Mouse (Mus musculus): ENCODE results near the gene Ano1.
A peak's percentile ranks its signal among the peaks of the same experiment; 100 is the strongest.

Ano1 gene

DNA sequence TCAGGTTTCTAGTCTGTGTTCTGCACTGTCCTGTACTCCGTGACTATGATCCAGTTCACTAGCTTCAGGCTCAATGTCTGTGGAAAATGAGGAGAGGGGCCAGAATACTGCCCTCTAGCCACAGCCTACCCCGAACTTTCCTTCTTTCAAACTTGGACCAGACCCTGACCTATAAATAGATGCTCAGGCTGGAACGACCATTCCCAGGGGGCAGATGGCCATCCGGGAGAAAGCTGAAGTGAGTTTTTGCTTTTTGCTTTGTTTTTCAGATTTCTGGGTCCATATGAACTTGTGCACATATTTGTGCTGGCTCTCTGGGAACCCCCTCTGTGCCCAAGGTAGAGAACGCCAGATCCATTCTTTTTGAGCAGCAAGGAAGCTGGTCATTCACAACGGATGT lies 116.9 kb downstream of the Ano1 start:
- DNase-seq, result no peak

GRCm38 (mm10) chr7:144634450-144634849 lies 117.3 kb downstream of the Ano1 start:
- DNase-seq, result peak in 1 of 2 experiments; percentile 4

DNA sequence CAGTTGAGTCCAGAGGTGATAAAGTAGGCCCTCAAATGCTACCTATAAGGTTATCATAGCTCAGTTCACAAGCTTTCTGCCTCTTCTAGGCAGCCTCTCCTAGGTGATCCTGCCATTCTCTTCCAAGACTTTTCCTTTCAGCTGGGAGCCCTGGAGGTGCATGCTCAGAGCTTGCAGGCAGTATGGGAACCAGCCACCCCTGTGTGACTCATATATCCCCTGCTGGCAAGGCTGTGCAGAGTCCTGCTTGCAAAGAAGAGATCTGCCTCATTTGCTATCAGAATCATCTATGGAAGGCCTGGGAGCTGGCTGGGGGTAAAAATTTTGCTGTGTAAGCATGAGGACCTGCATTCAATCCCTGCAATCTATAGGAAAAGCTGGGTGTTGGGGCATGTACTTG lies 119.5 kb downstream of the Ano1 start:
- DNase-seq, result no peak

- no peak for DNase-seq
Observed at GRCm38 (mm10) chr7:144630622-144631021, 121.2 kb downstream of the Ano1 start.

- no peak for DNase-seq
Observed at GRCm38 (mm10) chr7:144628334-144628915, 123.3 kb downstream of the Ano1 start.

GRCm38 (mm10) chr7:144627606-144628333 lies 124.0 kb downstream of the Ano1 start:
- DNase-seq, result no peak

DNA sequence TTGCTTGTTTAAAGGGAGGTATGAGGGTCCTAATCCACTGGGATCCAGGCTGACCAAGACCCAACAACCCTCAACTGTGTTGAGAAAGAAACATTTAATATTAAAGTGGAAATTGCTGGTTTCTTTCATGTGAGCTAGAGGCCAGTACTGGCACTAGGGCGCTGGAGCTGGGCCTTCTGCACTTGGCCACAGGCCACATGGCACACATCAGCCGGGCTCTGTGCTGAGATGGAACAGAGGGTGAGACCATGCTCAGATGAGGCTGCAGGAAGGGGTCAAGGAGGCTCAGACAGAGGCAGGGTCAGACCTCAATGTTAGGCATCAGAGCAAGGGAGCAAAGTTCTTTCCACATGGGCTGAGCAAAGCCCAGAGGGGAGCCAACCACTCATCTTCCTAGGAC lies 125.7 kb downstream of the Ano1 start:
- DNase-seq, result no peak

DNA sequence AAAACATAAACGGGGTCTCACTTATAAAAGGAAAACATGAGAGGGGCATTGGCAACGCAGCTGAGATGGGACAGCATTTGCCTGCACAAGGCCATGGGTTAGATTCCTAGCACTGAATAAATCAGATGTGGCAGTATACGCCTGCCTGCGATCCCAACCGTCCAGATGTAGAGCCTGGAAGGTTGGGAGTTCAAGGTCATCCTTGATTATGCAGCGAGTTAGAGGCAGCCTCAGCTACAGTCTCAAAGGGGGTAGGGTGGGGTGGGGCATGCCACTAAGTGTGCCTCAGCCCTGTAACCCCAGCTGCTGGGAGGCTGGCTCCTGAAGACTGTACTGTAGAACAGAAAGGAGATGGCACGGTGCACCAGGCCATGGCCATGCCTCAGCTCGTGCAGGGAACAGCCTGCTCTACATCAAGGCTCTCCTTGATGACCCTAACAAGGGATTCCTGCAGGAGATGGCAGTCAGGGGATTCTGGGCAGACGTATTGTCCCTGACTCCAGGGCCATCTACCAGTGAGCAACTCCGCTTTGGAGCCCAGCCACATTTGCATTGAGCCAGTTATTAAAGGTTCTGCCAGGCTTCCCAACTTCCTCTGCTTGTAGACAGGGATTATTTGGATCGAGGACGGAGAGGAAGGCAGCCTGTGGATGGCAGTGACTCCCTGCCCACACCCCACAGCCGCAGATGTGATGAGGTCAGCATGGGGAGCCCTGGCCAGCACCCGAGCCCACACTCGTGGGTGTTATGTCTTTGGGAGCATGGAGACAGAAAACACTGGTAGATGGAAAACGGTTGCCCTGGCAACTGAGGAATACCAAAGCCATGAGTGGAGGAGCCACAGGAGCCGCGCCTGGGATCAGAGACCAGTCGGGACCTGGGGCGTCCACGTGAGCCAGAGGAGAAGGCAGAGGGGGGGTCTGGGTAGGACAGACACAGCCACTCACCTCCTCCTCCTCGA lies 130.8 kb downstream of the Ano1 start:
- DNase-seq, result no peak

GRCm38 (mm10) chr7:144620315-144620714 lies 131.5 kb downstream of the Ano1 start:
- no peak for DNase-seq

- no peak for DNase-seq
Observed at GRCm38 (mm10) chr7:144615343-144615742, 136.4 kb downstream of the Ano1 start.

- DNase-seq, result no peak
Observed at GRCm38 (mm10) chr7:144612829-144613228, 138.9 kb downstream of the Ano1 start.

GRCm38 (mm10) chr7:144612351-144612750 lies 139.4 kb downstream of the Ano1 start:
- DNase-seq, result no peak

DNA sequence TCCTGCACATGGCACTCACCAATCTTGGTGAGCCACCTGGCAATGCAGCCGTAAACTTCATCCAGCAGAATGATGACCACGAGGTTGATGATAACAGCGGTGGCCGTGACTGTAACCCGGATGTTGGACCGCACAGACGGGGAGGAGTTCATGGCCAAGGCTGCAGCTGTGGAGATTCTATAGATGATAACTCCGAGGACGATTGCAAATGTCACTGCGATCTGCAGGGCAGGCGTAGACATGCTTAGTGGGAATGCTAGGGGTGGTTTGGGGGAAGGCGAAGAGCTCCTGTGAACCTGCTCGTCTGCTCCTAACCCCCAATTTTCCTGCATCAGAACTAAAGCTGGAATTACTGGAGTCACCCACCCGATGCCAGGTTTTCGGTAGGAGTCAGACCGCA lies 140.2 kb downstream of the Ano1 start:
- DNase-seq, result no peak

GRCm38 (mm10) chr7:144609568-144609967 lies 142.2 kb downstream of the Ano1 start:
- DNase-seq, result no peak

DNA sequence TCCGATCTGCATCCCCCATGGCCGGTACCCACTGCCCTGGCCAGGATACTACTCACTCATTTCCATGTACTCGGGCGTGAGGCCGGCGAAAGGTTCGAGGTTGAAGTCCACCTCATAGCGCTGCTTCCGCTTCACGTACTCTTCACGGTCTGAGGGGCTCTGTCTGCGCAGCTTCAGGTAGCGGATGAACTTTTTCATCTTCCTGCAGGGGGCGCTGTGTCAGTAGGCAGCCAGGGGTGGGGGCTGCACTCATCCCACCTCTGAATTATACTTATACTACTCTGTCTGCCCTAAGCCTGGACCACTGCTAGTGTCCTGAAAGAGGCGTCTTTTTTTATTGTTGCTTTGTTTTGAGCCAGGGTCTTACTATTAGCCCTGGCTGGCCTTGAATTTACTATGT lies 143.9 kb downstream of the Ano1 start:
- DNase-seq, result no peak

DNA sequence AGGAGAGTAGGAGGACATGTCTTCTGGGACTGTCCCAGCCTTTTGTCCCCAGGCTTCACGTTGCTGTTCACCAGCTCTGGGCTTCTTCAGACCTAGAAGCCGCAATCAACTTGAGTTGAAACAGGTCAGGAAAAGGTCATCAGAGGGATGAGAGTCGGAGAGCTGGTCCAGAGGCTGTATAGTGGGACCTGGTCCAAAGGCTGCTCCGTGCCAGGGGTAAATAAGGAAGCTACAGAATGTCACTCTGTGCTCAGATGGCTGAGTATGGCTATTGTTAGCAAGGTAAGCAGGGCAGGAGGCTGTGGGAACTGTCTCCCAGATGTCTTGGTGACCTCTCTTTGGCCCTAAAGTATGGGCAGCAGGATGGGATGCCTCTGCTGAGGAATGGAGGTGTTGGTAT lies 147.0 kb downstream of the Ano1 start:
- DNase-seq, result no peak

- no peak for DNase-seq
Observed at GRCm38 (mm10) chr7:144604291-144604690, 147.5 kb downstream of the Ano1 start.

GRCm38 (mm10) chr7:144600333-144600900 lies 151.4 kb downstream of the Ano1 start:
- no peak for DNase-seq

DNA sequence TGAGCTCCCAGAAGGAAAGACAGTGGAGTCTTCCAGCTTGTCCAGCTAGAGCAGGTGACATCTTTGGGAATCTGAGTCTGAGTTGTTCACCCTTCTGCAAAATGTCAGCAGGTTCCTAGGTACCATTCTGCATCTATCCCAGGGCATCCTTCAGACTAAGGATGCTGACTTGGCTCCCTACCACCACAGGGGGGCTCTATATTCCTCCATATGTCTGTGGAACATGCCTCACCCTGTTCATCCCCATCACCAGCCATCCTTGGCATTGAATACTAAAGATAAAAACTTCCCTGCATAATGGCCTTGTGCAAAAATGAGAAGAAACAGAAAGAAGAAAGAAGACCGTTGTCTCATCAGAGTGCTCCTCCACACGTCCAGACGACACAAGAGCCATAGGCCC lies 162.3 kb downstream of the Ano1 start:
- no peak for DNase-seq

GRCm38 (mm10) chr7:144587291-144587690 lies 164.5 kb downstream of the Ano1 start:
- peak in 1 of 2 experiments; percentile 41 for DNase-seq

DNA sequence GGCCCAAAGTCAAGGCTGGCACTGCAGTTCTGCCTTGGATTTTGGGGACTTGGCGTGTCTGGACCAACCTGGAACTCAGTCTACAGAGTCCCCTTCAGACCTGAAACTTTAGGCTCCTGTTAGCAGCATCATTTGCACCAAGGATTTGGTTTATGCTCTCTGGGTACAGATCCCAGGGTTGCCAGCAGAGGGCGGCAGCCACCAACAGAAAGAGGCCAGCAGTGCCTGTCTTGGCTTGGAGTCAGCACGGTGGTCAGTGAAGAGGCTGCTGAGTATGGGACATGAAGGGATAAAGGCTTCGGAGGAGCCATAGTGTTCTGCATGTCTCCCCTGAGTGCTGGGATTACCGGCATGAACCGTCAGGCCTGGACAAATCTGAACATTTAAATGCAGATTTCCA lies 166.1 kb downstream of the Ano1 start:
- DNase-seq, result peak in 1 of 2 experiments; percentile 71

- peak in 1 of 2 experiments; percentile 51 for DNase-seq
Observed at GRCm38 (mm10) chr7:144583619-144584018, 168.2 kb downstream of the Ano1 start.

GRCm38 (mm10) chr7:144582284-144582980 lies 169.3 kb downstream of the Ano1 start, which contains the start of gene Fadd:
TSS of gene Fadd (minus strand) at chr7:144582463.
- peak; percentile 93 to 96 for DNase-seq

Measured in kidney, adult 8-10 months (tissue).